Mouse (Mus musculus) heart, adult 2 months (tissue): ENCODE data around the gene Ercc5. TPM values are rescaled to one million over a fixed set of nuclear protein-coding genes. Genes with fewer than 3 reads are reported as not detected.

Experiments
- DNase-seq, 2 experiments: peaks; one replicate each; pipeline ENCODE4 v3.0.0; 2021
- H3K27ac ChIP-seq: fragments of 200-600 bp; 2 replicates; pipeline ENCODE4 v1.8.1; 2022
- H3K27me3 ChIP-seq: fragments of 200-500 bp; 2 replicates; pipeline ENCODE4 v1.6.1; 2012; ENCODE audit warnings: mild to moderate bottlenecking, low read length, inconsistent platforms, mixed read lengths; ENCODE audit not compliant: control insufficient read depth, insufficient read depth
- H3K36me3 ChIP-seq: fragments of 200-500 bp; 2 replicates; pipeline ENCODE4 v1.6.1; 2012; ENCODE audit warnings: low read length, inconsistent platforms; ENCODE audit not compliant: control insufficient read depth, insufficient read depth
- H3K4me1 ChIP-seq: fragments of 200-500 bp; 2 replicates; pipeline ENCODE4 v1.6.1; 2011; ENCODE audit warnings: low read length; ENCODE audit not compliant: control insufficient read depth, insufficient read depth
- H3K4me3 ChIP-seq: fragments of 200-600 bp; 2 replicates; pipeline ENCODE4 v1.8.1; 2022
- H3K79me2 ChIP-seq: fragments of 200-500 bp; replicated peaks from 2 replicates; pipeline ENCODE4 v1.6.1; 2012; ENCODE audit warnings: mild to moderate bottlenecking, inconsistent platforms, low read length, moderate library complexity, mixed read lengths; ENCODE audit not compliant: control insufficient read depth, insufficient read depth
- H3K9ac ChIP-seq: fragments of 200-500 bp; 2 replicates; pipeline ENCODE4 v1.6.1; 2012; ENCODE audit warnings: low read depth, mild to moderate bottlenecking, control low read depth, inconsistent platforms, low read length, mixed read lengths
- CTCF ChIP-seq: fragments of 200-600 bp; IDR thresholded peaks from 2 replicates; pipeline ENCODE4 v1.8.1; 2022; ENCODE audit warnings: antibody characterized with exemption, mild to moderate bottlenecking, moderate library complexity
- EP300 ChIP-seq: fragments of 200-500 bp; IDR thresholded peaks from 2 replicates; pipeline ENCODE4 v1.6.1; 2011; ENCODE audit warnings: low read depth, low read length, control low read depth; ENCODE audit not compliant: insufficient read depth
- POLR2A ChIP-seq: fragments of 200-500 bp; IDR thresholded peaks from 2 replicates; pipeline ENCODE4 v1.6.1; 2011; ENCODE audit warnings: mild to moderate bottlenecking, low read depth, low read length, control low read depth; ENCODE audit not compliant: insufficient read depth
- WGBS: fragments of 180-500 bp; shearing (Covaris S2); methylation state at CpG from one replicate; pipeline ENCODE4 v1.1.7; 2018; 5-methylcytosine and 5-hydroxymethylcytosine counted together
- intact Hi-C: fragments of 180-260 bp; cut with DNase I; formaldehyde crosslinking; loops from one replicate; pipeline ENCODE4 v1.15.1; 2025
- polyA plus RNA-seq: library from polyadenylated mRNA; depleted of rRNA; stranded (reverse); fragments of >200 nt; gene quantifications from 2 replicates; pipeline ENCODE4 v1.2.3, GENCODE M21; 2012
- total RNA-seq, 2 experiments: library from RNA; stranded (reverse); gene quantifications; 2 replicates each; pipeline ENCODE4 v1.2.3; 2021

Gene Ercc5
- total and polyA plus RNA-seq, 3 experiments, result 4.1 to 17.0 (median 16.9) TPM

GRCm38 (mm10) chr1:44186396-44186795 is 38.9 kb downstream of the Ercc5 start:
- H3K4me3 ChIP-seq, result no peak overlapping the region
- no peak overlapping the region for H3K9ac ChIP-seq
- H3K27me3 ChIP-seq, result no peaks in the 10 kb centered on the region
- H3K36me3 ChIP-seq, result no peaks in the 10 kb centered on the region
- no peaks in the 10 kb centered on the region for H3K79me2 ChIP-seq
- no peaks in the 10 kb centered on the region for H3K4me1 ChIP-seq
- no peak for TF ChIP-seq CTCF
- TF ChIP-seq POLR2A, result no peak
- no peak for TF ChIP-seq EP300
- no peak for DNase-seq
- H3K27ac ChIP-seq, result no peak overlapping the region
- intact Hi-C loops, result no loop called here

GRCm38 (mm10) chr1:44198273-44199171 is 51.0 kb downstream of the Ercc5 start:
- Histone ChIP-seq H3K4me1 (peaks cover 1% of the 10 kb centered on the region), H3K9ac (peak overlapping the region; percentile 11; the same call in 1 of the 2 replicates), H3K36me3 (no peaks in the 10 kb centered on the region), H3K27me3 (no peaks in the 10 kb centered on the region), H3K27ac (no peak overlapping the region), H3K4me3 (peak overlapping the region; percentile 30), H3K79me2 (no peaks in the 10 kb centered on the region)
- intact Hi-C loops, result no loop called here
- 0 out of 2 replicates have a peak, but pooled peaks have one; percentile 17 for TF ChIP-seq EP300
- TF ChIP-seq CTCF, result no peak
- no peak for TF ChIP-seq POLR2A
- 13% methylated on average over 46 of the region's 47 CpGs for WGBS
- DNase-seq, result peak; percentile 16 to 23

GRCm38 (mm10) chr1:44202876-44203275 is 55.3 kb downstream of the Ercc5 start:
- intact Hi-C loops, result no loop called here
- H3K27me3 ChIP-seq, result no peaks in the 10 kb centered on the region
- no peak overlapping the region for H3K9ac ChIP-seq
- H3K4me1 ChIP-seq, result peaks cover 1% of the 10 kb centered on the region
- H3K4me3 ChIP-seq, result no peak overlapping the region
- DNase-seq, result no peak
- TF ChIP-seq CTCF, result no peak
- no peak for TF ChIP-seq EP300
- TF ChIP-seq POLR2A, result no peak
- no peak overlapping the region for H3K27ac ChIP-seq
- 90% methylated on average over 15 of the region's 15 CpGs for WGBS
- no peaks in the 10 kb centered on the region for H3K79me2 ChIP-seq
- H3K36me3 ChIP-seq, result no peaks in the 10 kb centered on the region

- no peak overlapping the region for H3K27ac ChIP-seq
- no peak for DNase-seq
- TF ChIP-seq CTCF (no peak), EP300 (no peak), POLR2A (no peak)
These were observed 66.9 kb downstream of the Ercc5 start for GRCm38 (mm10) chr1:44214443-44214842.

GRCm38 (mm10) chr1:44216352-44217116 is 69.0 kb downstream of the Ercc5 start:
- peak in 1 of 2 experiments; percentile 26 for DNase-seq
- Histone ChIP-seq H3K4me3 (no peak overlapping the region), H3K79me2 (no peaks in the 10 kb centered on the region), H3K27me3 (no peaks in the 10 kb centered on the region), H3K4me1 (peaks cover 1% of the 10 kb centered on the region; the same call in 1 of the 2 replicates), H3K36me3 (no peaks in the 10 kb centered on the region), H3K27ac (no peak overlapping the region; the same call in 1 of the 2 replicates), H3K9ac (no peak overlapping the region)
- WGBS, result 30% methylated on average over 2 of the region's 2 CpGs
- intact Hi-C loops, result no loop called here
- TF ChIP-seq POLR2A (no peak), CTCF (no peak), EP300 (no peak)

More at GRCm38 (mm10) chr1:44214443-44214842, 66.9 kb downstream of the Ercc5 start:
- Histone ChIP-seq H3K79me2 (no peaks in the 10 kb centered on the region), H3K4me3 (no peak overlapping the region), H3K27me3 (no peaks in the 10 kb centered on the region), H3K9ac (no peak overlapping the region), H3K36me3 (no peaks in the 10 kb centered on the region), H3K4me1 (peaks cover 1% of the 10 kb centered on the region; the same call in 1 of the 2 replicates)
- intact Hi-C loops, result no loop called here
- WGBS, result 61% methylated on average over 2 of the region's 2 CpGs

GRCm38 (mm10) chr1:44217118-44217517 is 69.6 kb downstream of the Ercc5 start:
- WGBS, result 43% methylated on average over 2 of the region's 2 CpGs
- Histone ChIP-seq H3K4me1 (peaks cover 1% of the 10 kb centered on the region; the same call in 1 of the 2 replicates), H3K27ac (no peak overlapping the region), H3K27me3 (no peaks in the 10 kb centered on the region), H3K9ac (no peak overlapping the region), H3K79me2 (no peaks in the 10 kb centered on the region), H3K4me3 (no peak overlapping the region), H3K36me3 (no peaks in the 10 kb centered on the region)
- no peak for DNase-seq
- no peak for TF ChIP-seq CTCF
- no peak for TF ChIP-seq POLR2A
- TF ChIP-seq EP300, result no peak
- intact Hi-C loops, result no loop called here
